Mouse (Mus musculus): ENCODE measurements around the gene Runx1. TPM values are rescaled to one million over a fixed set of nuclear protein-coding genes. Genes with fewer than 3 reads are reported as not detected.

The Runx1 gene
- polyA plus RNA-seq, 1 experiment: 38.8 TPM

DNA sequence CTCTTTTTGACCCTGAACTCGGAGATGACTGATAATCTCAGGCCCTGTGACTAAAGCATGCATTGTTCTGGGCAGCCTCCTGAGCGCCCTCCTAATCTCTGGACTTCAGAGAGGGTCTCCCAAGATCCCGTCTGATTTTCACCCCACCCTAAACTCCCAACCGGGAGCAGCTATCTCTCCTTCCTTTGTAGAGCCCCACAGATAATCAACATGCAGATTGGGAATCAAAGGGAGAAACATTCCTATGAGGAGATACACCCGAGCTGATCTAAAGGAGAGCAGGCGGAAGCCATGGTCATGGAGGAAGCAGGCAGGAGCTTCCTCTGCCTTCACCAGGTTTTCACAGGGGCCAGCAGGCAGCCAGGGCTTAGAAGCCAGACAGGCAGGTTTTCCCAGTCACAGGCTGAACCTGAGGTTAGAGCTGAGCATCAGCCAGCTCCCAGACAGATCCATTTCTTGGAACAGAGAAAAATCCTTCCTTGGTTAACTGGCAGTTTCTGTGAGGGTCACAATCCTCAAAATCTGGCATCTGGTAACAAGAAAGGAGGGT, 140.1 kb downstream of the Runx1 start:
- H3K4me2 ChIP-seq (ENCODE audit: low read depth): peak overlapping the region; percentile 63
- no peak for TF ChIP-seq MYOG (IDR thresholded peaks at IDR 0.05; ENCODE audit: control insufficient read depth in 1 of 3, insufficient read depth in 1 of 3, insufficient read length in 2 of 3, low read depth in 2 of 3)
- TF ChIP-seq REST (IDR thresholded peaks at IDR 0.05; ENCODE audit: insufficient read depth, insufficient read length): no peak
- TF ChIP-seq MAX (IDR thresholded peaks at IDR 0.05; ENCODE audit: low read depth): no peak
- no peak for TF ChIP-seq TCF12 (IDR thresholded peaks at IDR 0.05; ENCODE audit: insufficient read depth, poor library complexity, severe bottlenecking)
- no peak for TF ChIP-seq POLR2A (IDR thresholded peaks at IDR 0.05; ENCODE audit: insufficient read length, low read depth)
- no peak for TF ChIP-seq TCF3 (IDR thresholded peaks at IDR 0.05; ENCODE audit: insufficient read length, low read depth)
- TF ChIP-seq USF1 (IDR thresholded peaks at IDR 0.05; ENCODE audit: low read depth): no peak
- TF ChIP-seq SRF (IDR thresholded peaks at IDR 0.05; ENCODE audit: control insufficient read depth, insufficient read length, low read depth): no peak
- TF ChIP-seq E2F4 (IDR thresholded peaks at IDR 0.05; ENCODE audit: insufficient read depth): no peak
- no peak for TF ChIP-seq CEBPB (IDR thresholded peaks at IDR 0.05; ENCODE audit: insufficient read depth, poor library complexity, severe bottlenecking)
- TF ChIP-seq POLR2AphosphoS2 (IDR thresholded peaks at IDR 0.05; ENCODE audit: insufficient read length, low read depth): no peak
- TF ChIP-seq MYOD1 (IDR thresholded peaks at IDR 0.05; ENCODE audit: control insufficient read depth in 1 of 3, insufficient read length in 2 of 3, low read depth in 2 of 3): no peak
- no peak overlapping the region for H3ac ChIP-seq (ENCODE audit: control insufficient read depth, insufficient read length)
- H3K36me3 ChIP-seq (ENCODE audit: control insufficient read depth, insufficient read depth): peaks cover 55% of the 10 kb centered on the region
- no peak overlapping the region for H3K4me3 ChIP-seq
- peaks cover 90% of the 10 kb centered on the region for H3K79me2 ChIP-seq (ENCODE audit: control insufficient read depth, insufficient read depth)
- H3K27me3 ChIP-seq (ENCODE audit: control insufficient read depth, insufficient read depth, insufficient read length): no peaks in the 10 kb centered on the region

- no peak for TF ChIP-seq MYOG (IDR thresholded peaks at IDR 0.05; ENCODE audit: control insufficient read depth in 1 of 3, insufficient read depth in 1 of 3, insufficient read length in 2 of 3, low read depth in 2 of 3)
- TF ChIP-seq MAX (IDR thresholded peaks at IDR 0.05; ENCODE audit: low read depth): no peak
- no peak for TF ChIP-seq MYOD1 (IDR thresholded peaks at IDR 0.05; ENCODE audit: control insufficient read depth in 1 of 3, insufficient read length in 2 of 3, low read depth in 2 of 3)
- TF ChIP-seq CEBPB (IDR thresholded peaks at IDR 0.05; ENCODE audit: insufficient read depth, poor library complexity, severe bottlenecking): no peak
- TF ChIP-seq E2F4 (IDR thresholded peaks at IDR 0.05; ENCODE audit: insufficient read depth): no peak
- no peak for TF ChIP-seq REST (IDR thresholded peaks at IDR 0.05; ENCODE audit: insufficient read depth, insufficient read length)
- TF ChIP-seq TCF12 (IDR thresholded peaks at IDR 0.05; ENCODE audit: insufficient read depth, poor library complexity, severe bottlenecking): no peak
- peak; percentile 63 for TF ChIP-seq POLR2AphosphoS2 (IDR thresholded peaks at IDR 0.05; ENCODE audit: insufficient read length, low read depth)
- TF ChIP-seq USF1 (IDR thresholded peaks at IDR 0.05; ENCODE audit: low read depth): no peak
- peak; percentile 41 for TF ChIP-seq POLR2A (IDR thresholded peaks at IDR 0.05; ENCODE audit: insufficient read length, low read depth)
- TF ChIP-seq SRF (IDR thresholded peaks at IDR 0.05; ENCODE audit: control insufficient read depth, insufficient read length, low read depth): no peak
- no peak for TF ChIP-seq TCF3 (IDR thresholded peaks at IDR 0.05; ENCODE audit: insufficient read length, low read depth)
- H3K36me3 ChIP-seq (ENCODE audit: control insufficient read depth, insufficient read depth): peaks cover 54% of the 10 kb centered on the region
Measured at GRCm38 (mm10) chr16:92684423-92685211, 141.3 kb downstream of the Runx1 start.

DNA sequence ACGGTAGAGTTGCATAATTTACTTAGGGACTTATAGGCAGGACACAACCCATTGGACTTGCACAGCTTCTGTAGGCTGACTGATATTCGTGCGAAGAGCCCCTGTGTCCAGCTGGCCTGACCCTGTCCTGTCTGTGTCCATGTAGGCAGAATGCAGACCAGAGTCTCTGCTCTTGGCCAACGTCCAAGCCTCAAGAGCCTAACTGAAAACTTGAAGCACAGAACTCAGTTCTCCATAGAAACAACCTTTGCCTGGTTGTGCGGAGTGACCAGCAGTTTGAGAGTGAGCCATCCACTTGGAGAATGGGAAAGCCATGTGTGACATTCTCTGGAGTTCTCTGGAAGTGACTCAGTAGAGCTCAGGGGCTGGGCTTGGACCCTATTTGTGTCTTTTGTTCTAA, 149.3 kb downstream of the Runx1 start:
- peaks cover 92% of the 10 kb centered on the region for H3K79me2 ChIP-seq (ENCODE audit: control insufficient read depth, insufficient read depth)
- H3K36me3 ChIP-seq (ENCODE audit: control insufficient read depth, insufficient read depth): peaks cover 73% of the 10 kb centered on the region
- no peak overlapping the region for H3K4me2 ChIP-seq (ENCODE audit: low read depth)
- no peaks in the 10 kb centered on the region for H3K27me3 ChIP-seq (ENCODE audit: control insufficient read depth, insufficient read depth, insufficient read length)
- no peak overlapping the region for H3K4me3 ChIP-seq
- TF ChIP-seq SRF (IDR thresholded peaks at IDR 0.05; ENCODE audit: control insufficient read depth, insufficient read length, low read depth) (no peak), E2F4 (IDR thresholded peaks at IDR 0.05; ENCODE audit: insufficient read depth) (no peak), POLR2A (IDR thresholded peaks at IDR 0.05; ENCODE audit: insufficient read length, low read depth) (peak; percentile 5), USF1 (IDR thresholded peaks at IDR 0.05; ENCODE audit: low read depth) (no peak), MYOD1 (IDR thresholded peaks at IDR 0.05; ENCODE audit: control insufficient read depth in 1 of 3, insufficient read length in 2 of 3, low read depth in 2 of 3) (no peak), REST (IDR thresholded peaks at IDR 0.05; ENCODE audit: insufficient read depth, insufficient read length) (no peak)
- H3ac ChIP-seq (ENCODE audit: control insufficient read depth, insufficient read length): no peak overlapping the region

More at GRCm38 (mm10) chr16:92684423-92685211, 141.3 kb downstream of the Runx1 start:
- no peak overlapping the region for H3ac ChIP-seq (ENCODE audit: control insufficient read depth, insufficient read length)
- H3K4me3 ChIP-seq: no peak overlapping the region
- H3K79me2 ChIP-seq (ENCODE audit: control insufficient read depth, insufficient read depth): peaks cover 89% of the 10 kb centered on the region
- H3K27me3 ChIP-seq (ENCODE audit: control insufficient read depth, insufficient read depth, insufficient read length): no peaks in the 10 kb centered on the region
- H3K4me2 ChIP-seq (ENCODE audit: low read depth): peak overlapping the region; percentile 63

DNA sequence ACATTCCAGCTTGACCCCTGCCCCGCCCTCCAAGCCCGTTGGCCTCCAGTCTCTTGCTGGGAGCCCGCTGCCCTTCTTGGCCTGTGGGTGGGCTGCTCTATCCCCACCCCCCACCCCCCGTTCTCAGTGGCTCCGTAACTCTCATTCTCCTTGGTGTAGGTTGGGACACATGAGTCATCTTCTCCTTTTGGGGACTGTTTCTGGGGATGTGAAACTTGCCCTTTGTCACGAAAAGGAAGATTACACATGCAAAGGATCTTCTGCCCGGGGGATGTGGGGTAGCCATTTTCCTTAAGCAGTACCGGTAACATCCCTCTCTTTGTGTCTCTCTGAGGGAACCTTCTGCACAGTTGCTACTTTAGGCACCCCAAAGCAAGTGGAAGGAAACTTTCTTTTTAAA, 150.3 kb downstream of the Runx1 start:
- Histone ChIP-seq H3ac (ENCODE audit: control insufficient read depth, insufficient read length) (no peak overlapping the region), H3K79me2 (ENCODE audit: control insufficient read depth, insufficient read depth) (peaks cover 93% of the 10 kb centered on the region), H3K4me2 (ENCODE audit: low read depth) (no peak overlapping the region), H3K27me3 (ENCODE audit: control insufficient read depth, insufficient read depth, insufficient read length) (no peaks in the 10 kb centered on the region), H3K4me3 (no peak overlapping the region), H3K36me3 (ENCODE audit: control insufficient read depth, insufficient read depth) (peaks cover 72% of the 10 kb centered on the region)
- TF ChIP-seq POLR2A (IDR thresholded peaks at IDR 0.05; ENCODE audit: insufficient read length, low read depth) (peak; percentile 15), MAX (IDR thresholded peaks at IDR 0.05; ENCODE audit: low read depth) (no peak)

Measured in myocyte (in vitro differentiated cells).